Mouse (Mus musculus) intestine, postnatal 0 days (tissue): ENCODE measurements around the gene Ccdc144b. TPM values are rescaled to one million over a fixed set of nuclear protein-coding genes. Genes with fewer than 3 reads are reported as not detected.

Experiments
- ATAC-seq: fragments of 200-750 bp; cut with Nextera tagmentation; 2 replicates; pipeline ENCODE4 v1.8.0; 2017; ENCODE audit warnings: mild to moderate bottlenecking, moderate TSS enrichment, moderate library complexity
- H3K27ac ChIP-seq: fragments of 300-500 bp; sonication (generic); 2 replicates; pipeline ENCODE4 v1.5.1; 2014; ENCODE audit warnings: mild to moderate bottlenecking, low read depth, low read length, moderate library complexity
- H3K27me3 ChIP-seq: fragments of 300-500 bp; sonication (generic); replicated peaks from 2 replicates; pipeline ENCODE4 v1.6.1; 2014; ENCODE audit warnings: low read length, mixed read lengths; ENCODE audit not compliant: control insufficient read depth, insufficient read depth
- H3K36me3 ChIP-seq: fragments of 300-500 bp; sonication (generic); 2 replicates; pipeline ENCODE4 v1.6.1; 2014; ENCODE audit warnings: mild to moderate bottlenecking, moderate library complexity; ENCODE audit not compliant: control insufficient read depth, insufficient read depth
- H3K4me1 ChIP-seq: fragments of 300-500 bp; sonication (generic); replicated peaks from 2 replicates; pipeline ENCODE4 v1.6.1; 2014; ENCODE audit warnings: antibody characterized with exemption, low read length, mixed read lengths; ENCODE audit not compliant: control insufficient read depth, insufficient read depth
- H3K4me2 ChIP-seq: fragments of 300-500 bp; sonication (generic); replicated peaks from 2 replicates; pipeline ENCODE4 v1.6.1; 2014; ENCODE audit warnings: low read depth, mild to moderate bottlenecking, moderate library complexity
- H3K4me3 ChIP-seq: fragments of 300-500 bp; sonication (generic); 2 replicates; pipeline ENCODE4 v1.5.1; 2014; ENCODE audit warnings: low read depth, low read length
- H3K9ac ChIP-seq: fragments of 300-500 bp; sonication (generic); 2 replicates; pipeline ENCODE4 v1.6.1; 2014; ENCODE audit warnings: mild to moderate bottlenecking, low read depth, low read length
- H3K9me3 ChIP-seq: fragments of 300-500 bp; sonication (generic); 2 replicates; pipeline ENCODE4 v1.6.1; 2016; ENCODE audit warnings: mixed run types; ENCODE audit not compliant: control insufficient read depth
- CTCF ChIP-seq: sonication (generic); IDR thresholded peaks from 2 replicates; pipeline ENCODE4 v1.5.1; 2016; ENCODE audit warnings: low read depth, mild to moderate bottlenecking, control low read depth, antibody characterized with exemption, moderate library complexity
- WGBS: fragments of 180-500 bp; shearing (Covaris S2); extraction: QIAGEN DNeasy Blood & Tissue Kit; methylation state at CpG from one replicate; pipeline ENCODE4 v1.1.7; 2014; 5-methylcytosine and 5-hydroxymethylcytosine counted together
- polyA plus RNA-seq: library from polyadenylated mRNA; unstranded; fragments of >200 nt; fragmentation: Nextera tagmentation; extraction: Ambion mirVana; gene quantifications from 2 replicates; pipeline ENCODE4 v1.2.1, GENCODE M21; 2015

Gene Ccdc144b
- polyA plus RNA-seq, 1 experiment from 2014 or later = not detected

DNA sequence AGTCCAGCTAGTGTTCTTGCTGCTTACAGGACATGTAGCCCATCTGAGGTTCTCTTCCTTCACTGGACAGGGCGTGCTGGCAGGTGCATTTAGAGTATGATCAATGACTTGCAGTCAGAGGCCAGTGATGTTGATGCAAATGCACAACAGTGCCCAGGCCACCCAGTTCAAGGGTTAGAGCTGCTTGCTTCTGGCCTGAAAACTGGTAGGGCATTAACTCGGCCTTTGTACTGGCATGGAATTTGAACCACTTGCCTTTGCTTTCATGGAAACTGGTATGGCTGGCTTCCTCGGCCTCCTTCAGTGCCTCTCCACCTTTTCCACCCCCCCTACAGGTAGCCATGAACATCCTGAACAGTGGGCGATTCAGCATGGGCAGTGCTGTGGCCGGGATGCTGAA is 26.5 kb upstream of the Ccdc144b start:
- no peak overlapping the region for H3K4me3 ChIP-seq
- H3K4me2 ChIP-seq = no peak overlapping the region
- H3K27ac ChIP-seq = no peak overlapping the region
- no peak overlapping the region for H3K9ac ChIP-seq
- no peaks in the 10 kb centered on the region for H3K4me1 ChIP-seq
- no peaks in the 10 kb centered on the region for H3K9me3 ChIP-seq
- no peak for TF ChIP-seq CTCF
- 88% methylated on average over 5 of the region's 5 CpGs for WGBS
- no peak for ATAC-seq
- no peaks in the 10 kb centered on the region for H3K27me3 ChIP-seq
- peaks cover 89% of the 10 kb centered on the region for H3K36me3 ChIP-seq

DNA sequence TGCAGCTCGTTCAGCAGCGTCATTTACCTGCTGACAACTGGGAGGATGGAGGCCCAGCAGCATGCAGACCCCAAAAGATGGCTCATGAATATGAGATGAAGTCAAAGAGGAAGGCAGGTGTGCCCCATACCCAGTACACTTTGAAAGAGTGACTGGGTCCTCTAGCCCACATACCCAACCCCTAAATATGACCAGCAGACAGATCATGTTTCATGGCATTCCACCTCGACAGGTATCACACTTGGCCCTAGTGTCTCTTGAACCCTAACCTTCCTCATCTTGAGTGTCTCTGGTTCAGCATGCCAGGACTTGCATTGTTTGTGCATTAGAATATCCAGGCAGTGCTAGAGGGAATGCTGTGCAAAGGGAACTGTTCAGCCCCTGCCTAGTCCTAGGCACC is 24.0 kb upstream of the Ccdc144b start:
- Histone ChIP-seq H3K4me2 (no peak overlapping the region), H3K4me1 (no peaks in the 10 kb centered on the region), H3K4me3 (no peak overlapping the region), H3K27ac (no peak overlapping the region), H3K36me3 (peaks cover 79% of the 10 kb centered on the region), H3K9ac (no peak overlapping the region), H3K27me3 (no peaks in the 10 kb centered on the region), H3K9me3 (no peaks in the 10 kb centered on the region)
- ATAC-seq = no peak
- no peak for TF ChIP-seq CTCF
- 93% methylated on average over 3 of the region's 3 CpGs for WGBS

GRCm38 (mm10) chr3:36075466-36075865 is 22.1 kb upstream of the Ccdc144b start:
- H3K4me3 ChIP-seq = no peak overlapping the region
- no peak overlapping the region for H3K4me2 ChIP-seq
- H3K27ac ChIP-seq = no peak overlapping the region
- no peaks in the 10 kb centered on the region for H3K9me3 ChIP-seq
- peaks cover 69% of the 10 kb centered on the region for H3K36me3 ChIP-seq
- no peak overlapping the region for H3K9ac ChIP-seq
- 91% methylated on average over 6 of the region's 6 CpGs for WGBS
- H3K27me3 ChIP-seq = no peaks in the 10 kb centered on the region
- ATAC-seq = no peak
- no peak for TF ChIP-seq CTCF
- no peaks in the 10 kb centered on the region for H3K4me1 ChIP-seq

DNA sequence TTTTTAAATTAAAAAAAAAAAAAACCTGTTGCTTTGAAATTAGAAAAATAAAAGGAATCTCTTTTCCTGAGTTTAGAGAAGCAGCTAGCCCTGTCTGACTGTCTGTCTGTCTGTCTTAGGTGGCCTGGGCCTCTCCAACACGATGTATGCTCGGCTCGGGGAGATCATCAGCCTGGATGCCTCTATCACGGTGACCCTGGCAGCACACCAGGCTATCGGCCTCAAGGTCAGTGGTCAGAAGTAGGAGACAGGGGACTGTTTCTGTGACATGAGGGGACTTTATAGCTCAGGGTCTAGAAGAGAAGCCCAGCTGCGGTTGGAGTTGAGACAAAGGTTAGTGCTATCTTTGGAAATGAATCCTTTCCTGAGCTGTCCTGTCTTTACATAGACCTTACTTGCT is 20.9 kb upstream of the Ccdc144b start:
- H3K4me2 ChIP-seq = no peak overlapping the region
- WGBS = 90% methylated on average over 6 of the region's 6 CpGs
- TF ChIP-seq CTCF = no peak

DNA sequence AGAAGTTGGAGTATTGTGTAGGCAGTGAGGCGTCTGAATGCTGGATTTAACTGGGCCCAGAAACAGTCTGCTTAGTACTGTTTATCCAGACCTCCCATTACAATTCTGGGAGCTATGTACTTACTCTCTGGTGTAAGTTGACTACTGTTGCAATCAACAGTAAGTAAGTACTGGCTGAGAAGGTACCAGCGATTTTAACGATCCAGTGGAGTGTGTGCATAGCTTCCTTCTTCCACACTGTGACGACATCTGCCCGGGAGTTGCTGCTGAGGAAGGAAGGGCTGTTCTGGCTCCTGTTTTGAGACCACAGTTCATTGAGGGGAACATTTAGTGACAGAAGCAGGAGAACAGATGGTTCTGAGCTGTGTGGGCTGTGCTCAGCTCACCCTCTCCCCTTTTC is 17.7 kb upstream of the Ccdc144b start:
- H3K27me3 ChIP-seq = no peaks in the 10 kb centered on the region
- no peaks in the 10 kb centered on the region for H3K9me3 ChIP-seq
- WGBS = 93% methylated on average over 5 of the region's 5 CpGs
- H3K4me3 ChIP-seq = no peak overlapping the region
- no peak overlapping the region for H3K4me2 ChIP-seq
- no peak overlapping the region for H3K9ac ChIP-seq
- ATAC-seq = no peak
- H3K4me1 ChIP-seq = peaks cover 11% of the 10 kb centered on the region; the same call in 1 of the 2 replicates
- TF ChIP-seq CTCF = no peak
- H3K36me3 ChIP-seq = peaks cover 38% of the 10 kb centered on the region
- H3K27ac ChIP-seq = no peak overlapping the region

More for the DNA sequence above, 20.9 kb upstream of the Ccdc144b start:
- Histone ChIP-seq H3K9me3 (no peaks in the 10 kb centered on the region), H3K27me3 (no peaks in the 10 kb centered on the region), H3K36me3 (peaks cover 62% of the 10 kb centered on the region), H3K4me3 (no peak overlapping the region), H3K27ac (no peak overlapping the region), H3K4me1 (no peaks in the 10 kb centered on the region), H3K9ac (no peak overlapping the region)
- no peak for ATAC-seq

- TF ChIP-seq CTCF = no peak
- H3K4me2 ChIP-seq = no peak overlapping the region
- H3K27me3 ChIP-seq = no peaks in the 10 kb centered on the region
- peaks cover 11% of the 10 kb centered on the region; the same call in 1 of the 2 replicates for H3K4me1 ChIP-seq
- no peak overlapping the region for H3K4me3 ChIP-seq
- H3K27ac ChIP-seq = no peak overlapping the region
- H3K9me3 ChIP-seq = no peaks in the 10 kb centered on the region
- peaks cover 32% of the 10 kb centered on the region for H3K36me3 ChIP-seq
- H3K9ac ChIP-seq = no peak overlapping the region
- ATAC-seq = no peak
- 94% methylated on average over 4 of the region's 4 CpGs for WGBS
These were observed 17.1 kb upstream of the Ccdc144b start for GRCm38 (mm10) chr3:36070436-36070835.

- no peak for ATAC-seq
- no peak overlapping the region for H3K27ac ChIP-seq
- peaks cover 19% of the 10 kb centered on the region; the same call in 1 of the 2 replicates for H3K36me3 ChIP-seq
- H3K4me3 ChIP-seq = no peak overlapping the region
- no peak overlapping the region for H3K4me2 ChIP-seq
- WGBS = 64% methylated on average over 6 of the region's 6 CpGs
- peaks cover 9% of the 10 kb centered on the region; the same call in 1 of the 2 replicates for H3K27me3 ChIP-seq
- no peaks in the 10 kb centered on the region for H3K9me3 ChIP-seq
- H3K4me1 ChIP-seq = peaks cover 11% of the 10 kb centered on the region; the same call in 1 of the 2 replicates
- no peak overlapping the region for H3K9ac ChIP-seq
- TF ChIP-seq CTCF = no peak
These were observed 14.4 kb upstream of the Ccdc144b start for GRCm38 (mm10) chr3:36067731-36068130.
